Mouse (Mus musculus) thymus, adult 2 months (tissue): ENCODE measurements around the gene Dnaja2. TPM values are rescaled to one million over a fixed set of nuclear protein-coding genes. Genes with fewer than 3 reads are reported as not detected.

ENCODE experiments used
- DNase-seq: peaks from one replicate; pipeline ENCODE4 v3.0.0; 2021
- H3K27ac ChIP-seq: fragments of 200-500 bp; 2 replicates; pipeline ENCODE4 v1.5.1; 2012; ENCODE audit warnings: low read length, control low read depth; ENCODE audit not compliant: control insufficient read depth, insufficient read depth
- H3K27me3 ChIP-seq: fragments of 200-500 bp; 2 replicates; pipeline ENCODE4 v1.6.1; 2012; ENCODE audit warnings: mild to moderate bottlenecking, low read length, moderate library complexity, mixed read lengths; ENCODE audit not compliant: control insufficient read depth, insufficient read depth
- H3K36me3 ChIP-seq: fragments of 200-500 bp; 2 replicates; pipeline ENCODE4 v1.6.1; 2012; ENCODE audit warnings: mild to moderate bottlenecking, low read length, moderate library complexity; ENCODE audit not compliant: control insufficient read depth, insufficient read depth
- H3K4me1 ChIP-seq: fragments of 200-500 bp; replicated peaks from 2 replicates; pipeline ENCODE4 v1.6.1; 2012; ENCODE audit warnings: low read length; ENCODE audit not compliant: control insufficient read depth, insufficient read depth
- H3K4me3 ChIP-seq: fragments of 200-500 bp; 2 replicates; pipeline ENCODE4 v1.5.1; 2012; ENCODE audit warnings: mild to moderate bottlenecking, low read length, control low read depth, moderate library complexity; ENCODE audit not compliant: control insufficient read depth, insufficient read depth
- CTCF ChIP-seq: fragments of 200-500 bp; IDR thresholded peaks from 2 replicates; pipeline ENCODE4 v1.5.1; 2012; ENCODE audit warnings: mild to moderate bottlenecking, control low read depth, low read length, moderate library complexity, borderline replicate concordance; ENCODE audit not compliant: control insufficient read depth, poor library complexity, insufficient read depth; ENCODE audit errors: extremely low read depth
- POLR2A ChIP-seq: fragments of 200-500 bp; IDR thresholded peaks from 2 replicates; pipeline ENCODE4 v1.6.1; 2012; ENCODE audit warnings: mild to moderate bottlenecking, low read length, control low read depth, moderate library complexity; ENCODE audit not compliant: control insufficient read depth, poor library complexity, insufficient read depth; ENCODE audit errors: extremely low read depth
- WGBS: fragments of 180-500 bp; shearing (Covaris S2); methylation state at CpG from one replicate; pipeline ENCODE4 v1.1.7; 2018; 5-methylcytosine and 5-hydroxymethylcytosine counted together
- polyA plus RNA-seq: library from polyadenylated mRNA; depleted of rRNA; stranded (reverse); fragments of >200 nt; gene quantifications from 2 replicates; pipeline ENCODE4 v1.2.3, GENCODE M21; 2012

Gene Dnaja2
- polyA plus RNA-seq, 1 experiment, result 10.1 TPM

GRCm38 (mm10) chr8:85532843-85533242 lies 22.3 kb downstream of the Dnaja2 start:
- Histone ChIP-seq H3K4me3 (no peak overlapping the region), H3K36me3 (peaks cover 19% of the 10 kb centered on the region), H3K27ac (no peak overlapping the region), H3K4me1 (no peaks in the 10 kb centered on the region), H3K27me3 (no peaks in the 10 kb centered on the region)
- TF ChIP-seq CTCF (no peak), POLR2A (no peak)
- WGBS, result 95% methylated on average over 4 of the region's 4 CpGs
- DNase-seq, result no peak

- no peak for TF ChIP-seq POLR2A
- TF ChIP-seq CTCF, result no peak
- H3K4me1 ChIP-seq, result no peaks in the 10 kb centered on the region
- no peak overlapping the region for H3K4me3 ChIP-seq
- no peaks in the 10 kb centered on the region for H3K27me3 ChIP-seq
- no peak for DNase-seq
- H3K36me3 ChIP-seq, result peaks cover 5% of the 10 kb centered on the region
- H3K27ac ChIP-seq, result no peak overlapping the region
- 7% methylated on average over 3 of the region's 3 CpGs for WGBS
Measured at GRCm38 (mm10) chr8:85531471-85531870, 23.7 kb downstream of the Dnaja2 start.

GRCm38 (mm10) chr8:85530717-85531116 lies 24.4 kb downstream of the Dnaja2 start:
- Histone ChIP-seq H3K4me1 (no peaks in the 10 kb centered on the region), H3K4me3 (no peak overlapping the region), H3K36me3 (no peaks in the 10 kb centered on the region), H3K27ac (no peak overlapping the region), H3K27me3 (no peaks in the 10 kb centered on the region)
- 97% methylated on average over 1 of the region's 1 CpGs for WGBS
- DNase-seq, result no peak
- no peak for TF ChIP-seq CTCF
- no peak for TF ChIP-seq POLR2A

- no peak overlapping the region for H3K4me3 ChIP-seq
Measured at GRCm38 (mm10) chr8:85528959-85529358, 26.2 kb downstream of the Dnaja2 start.

GRCm38 (mm10) chr8:85526105-85526504 lies 29.0 kb downstream of the Dnaja2 start:
- Histone ChIP-seq H3K27me3 (no peaks in the 10 kb centered on the region), H3K4me1 (no peaks in the 10 kb centered on the region), H3K36me3 (no peaks in the 10 kb centered on the region), H3K27ac (no peak overlapping the region), H3K4me3 (no peak overlapping the region)
- no peak for TF ChIP-seq CTCF
- no peak for TF ChIP-seq POLR2A
- peak; percentile 46 for DNase-seq
- 41% methylated on average over 6 of the region's 6 CpGs for WGBS

More at GRCm38 (mm10) chr8:85528959-85529358, 26.2 kb downstream of the Dnaja2 start:
- H3K4me1 ChIP-seq, result no peaks in the 10 kb centered on the region
- TF ChIP-seq CTCF (no peak), POLR2A (no peak)
- WGBS, result 95% methylated on average over 3 of the region's 3 CpGs
- no peak overlapping the region for H3K27ac ChIP-seq
- no peaks in the 10 kb centered on the region for H3K27me3 ChIP-seq
- DNase-seq, result no peak
- no peaks in the 10 kb centered on the region for H3K36me3 ChIP-seq

GRCm38 (mm10) chr8:85524086-85524485 lies 31.1 kb downstream of the Dnaja2 start:
- DNase-seq, result no peak
- Histone ChIP-seq H3K27ac (no peak overlapping the region), H3K4me3 (no peak overlapping the region), H3K4me1 (no peaks in the 10 kb centered on the region), H3K27me3 (no peaks in the 10 kb centered on the region), H3K36me3 (no peaks in the 10 kb centered on the region)
- WGBS, result 96% methylated on average over 7 of the region's 7 CpGs
- TF ChIP-seq CTCF (no peak), POLR2A (no peak)

GRCm38 (mm10) chr8:85521332-85521731 lies 33.8 kb downstream of the Dnaja2 start:
- no peak for DNase-seq
- WGBS, result 95% methylated on average over 8 of the region's 8 CpGs
- no peak overlapping the region for H3K4me3 ChIP-seq
- H3K27ac ChIP-seq, result no peak overlapping the region
- TF ChIP-seq POLR2A (no peak), CTCF (no peak)
- no peaks in the 10 kb centered on the region for H3K4me1 ChIP-seq
- H3K27me3 ChIP-seq, result no peaks in the 10 kb centered on the region
- no peaks in the 10 kb centered on the region for H3K36me3 ChIP-seq
